Mouse (Mus musculus) CD8-positive naive resting alpha-beta T cell, adult 57 days (primary cell): ENCODE measurements around the gene Olfr134. TPM values are rescaled to one million over a fixed set of nuclear protein-coding genes. Genes with fewer than 3 reads are reported as not detected.

ENCODE experiments used
- total RNA-seq: library from RNA; stranded (reverse); gene quantifications from one replicate; pipeline ENCODE4 v1.2.4, GENCODE M21; 2023

Olfr134 gene
- not detected for total RNA-seq

GRCm38 (mm10) chr17:38171088-38171487 lies at the start of gene Olfr134:
TSS of gene Olfr134 (plus strand) at chr17:38171388.

GRCm38 (mm10) chr17:38134426-38134825 lies 36.8 kb upstream of the Olfr134 start, which contains the start of gene Olfr132:
TSS of gene Olfr132 (minus strand) at chr17:38134526.

GRCm38 (mm10) chr17:38144981-38145380 lies 26.2 kb upstream of the Olfr134 start, which contains the start of gene Olfr133:
TSS of gene Olfr133 (plus strand) at chr17:38145281.

DNA sequence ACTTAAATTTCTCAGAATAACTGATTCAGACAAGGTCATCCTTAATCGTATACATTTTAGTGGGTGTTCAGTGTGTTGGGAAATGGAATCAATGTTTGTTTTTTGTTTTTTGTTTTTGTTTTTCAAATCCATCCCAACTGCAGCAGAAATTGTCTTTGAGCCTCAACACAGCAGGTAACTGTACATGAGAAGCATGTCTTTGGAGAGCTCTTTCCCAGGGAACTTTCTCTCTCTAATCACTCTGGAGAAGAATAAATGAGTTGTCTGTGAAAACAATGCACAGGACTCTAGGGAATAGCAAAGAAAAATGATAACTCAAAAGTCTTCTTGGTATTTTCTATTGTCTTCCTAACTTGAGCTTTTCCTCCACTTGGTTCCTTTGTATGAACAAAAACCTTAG lies 32.8 kb downstream of the Olfr134 start, which contains the start of gene Olfr135:
Gene Olfr135 (plus strand): TSS at position 301 of the 400 bp plus-strand sequence.

Other genes starting within 250 kb of the Olfr134 start
- gene Olfr761, start 218.3 kb upstream of the Olfr134 start, total RNA-seq: not detected
- not detected for gene Olfr129, start 111.3 kb upstream of the Olfr134 start, total RNA-seq
- not detected for gene Olfr130, start 107.5 kb upstream of the Olfr134 start, total RNA-seq
- gene Olfr131, start 82.7 kb upstream of the Olfr134 start, total RNA-seq: not detected
- not detected for gene Olfr132, start 36.9 kb upstream of the Olfr134 start, total RNA-seq
- gene Olfr133, start 26.1 kb upstream of the Olfr134 start, total RNA-seq: not detected
- not detected for gene Olfr135, start 32.9 kb downstream of the Olfr134 start, total RNA-seq
- gene Olfr138, start 89.6 kb downstream of the Olfr134 start, total RNA-seq: not detected
- not detected for gene Olfr137, start 136.2 kb downstream of the Olfr134 start, total RNA-seq
- not detected for gene Olfr136, start 158.4 kb downstream of the Olfr134 start, total RNA-seq
- gene Esp36, start 248.8 kb downstream of the Olfr134 start, total RNA-seq: not detected